Mouse (Mus musculus): ENCODE results near the gene Paqr9. TPM values are rescaled to one million over a fixed set of nuclear protein-coding genes. Genes with fewer than 3 reads are reported as not detected.

Gene Paqr9
- polyA plus RNA-seq, 1 experiment from 2014 or later, result 0.17 TPM

GRCm38 (mm10) chr9:95566394-95566793, 6.9 kb downstream of the Paqr9 start:
- Histone ChIP-seq H3K27ac (replicated peaks; ENCODE audit: low read depth, low read length) (no peak overlapping the region), H3K9ac (ENCODE audit: low read length) (no peak overlapping the region), H3K9me3 (ENCODE audit: control insufficient read depth, low read length) (no peaks in the 10 kb centered on the region), H3K27me3 (ENCODE audit: control insufficient read depth, insufficient read depth, low read length) (peaks cover 5% of the 10 kb centered on the region), H3K4me1 (ENCODE audit: control insufficient read depth, insufficient read depth, low read length) (no peaks in the 10 kb centered on the region), H3K4me3 (ENCODE audit: low read depth, low read length) (no peak overlapping the region), H3K36me3 (ENCODE audit: control insufficient read depth, insufficient read depth, low read length) (no peaks in the 10 kb centered on the region), H3K4me2 (ENCODE audit: low read depth, severe bottlenecking) (no peak overlapping the region)
- ATAC-seq (ENCODE audit: insufficient number of reproducible peaks, low FRiP score, low TSS enrichment, low read depth), result no peak
- WGBS, result 87% methylated on average over 10 of the region's 10 CpGs
- no peak for DNase-seq (ENCODE audit: low spot score)

GRCm38 (mm10) chr9:95566931-95567330, 7.5 kb downstream of the Paqr9 start:
- Histone ChIP-seq H3K36me3 (ENCODE audit: control insufficient read depth, insufficient read depth, low read length) (no peaks in the 10 kb centered on the region), H3K27me3 (ENCODE audit: control insufficient read depth, insufficient read depth, low read length) (peaks cover 2% of the 10 kb centered on the region; the same call in 1 of the 2 replicates), H3K27ac (replicated peaks; ENCODE audit: low read depth, low read length) (no peak overlapping the region), H3K4me3 (ENCODE audit: low read depth, low read length) (no peak overlapping the region), H3K4me2 (ENCODE audit: low read depth, severe bottlenecking) (no peak overlapping the region), H3K9ac (ENCODE audit: low read length) (no peak overlapping the region), H3K9me3 (ENCODE audit: control insufficient read depth, low read length) (no peaks in the 10 kb centered on the region), H3K4me1 (ENCODE audit: control insufficient read depth, insufficient read depth, low read length) (no peaks in the 10 kb centered on the region)
- ATAC-seq (ENCODE audit: insufficient number of reproducible peaks, low FRiP score, low TSS enrichment, low read depth), result no peak
- no peak for DNase-seq (ENCODE audit: low spot score)
- whole genome bisulfite sequencing, result 63% methylated on average over 5 of the region's 5 CpGs

GRCm38 (mm10) chr9:95569249-95569648, 9.8 kb downstream of the Paqr9 start:
- WGBS, result 93% methylated on average over 5 of the region's 5 CpGs
- ATAC-seq (ENCODE audit: insufficient number of reproducible peaks, low FRiP score, low TSS enrichment, low read depth), result no peak

GRCm38 (mm10) chr9:95569966-95570365, 10.5 kb downstream of the Paqr9 start:
- ATAC-seq (ENCODE audit: insufficient number of reproducible peaks, low FRiP score, low TSS enrichment, low read depth), result no peak

More at GRCm38 (mm10) chr9:95569249-95569648, 9.8 kb downstream of the Paqr9 start:
- no peak for DNase-seq (ENCODE audit: low spot score)
- H3K27me3 ChIP-seq (ENCODE audit: control insufficient read depth, insufficient read depth, low read length), result no peaks in the 10 kb centered on the region
- H3K9ac ChIP-seq (ENCODE audit: low read length), result no peak overlapping the region
- no peak overlapping the region for H3K4me3 ChIP-seq (ENCODE audit: low read depth, low read length)
- no peak overlapping the region for H3K27ac ChIP-seq (replicated peaks; ENCODE audit: low read depth, low read length)
- H3K36me3 ChIP-seq (ENCODE audit: control insufficient read depth, insufficient read depth, low read length), result no peaks in the 10 kb centered on the region
- H3K9me3 ChIP-seq (ENCODE audit: control insufficient read depth, low read length), result no peaks in the 10 kb centered on the region
- H3K4me1 ChIP-seq (ENCODE audit: control insufficient read depth, insufficient read depth, low read length), result no peaks in the 10 kb centered on the region
- H3K4me2 ChIP-seq (ENCODE audit: low read depth, severe bottlenecking), result no peak overlapping the region

GRCm38 (mm10) chr9:95570604-95571003, 11.1 kb downstream of the Paqr9 start:
- no peaks in the 10 kb centered on the region for H3K9me3 ChIP-seq (ENCODE audit: control insufficient read depth, low read length)
- no peaks in the 10 kb centered on the region for H3K4me1 ChIP-seq (ENCODE audit: control insufficient read depth, insufficient read depth, low read length)
- no peak overlapping the region for H3K4me2 ChIP-seq (ENCODE audit: low read depth, severe bottlenecking)
- no peak overlapping the region for H3K27ac ChIP-seq (replicated peaks; ENCODE audit: low read depth, low read length)
- H3K36me3 ChIP-seq (ENCODE audit: control insufficient read depth, insufficient read depth, low read length), result no peaks in the 10 kb centered on the region
- H3K9ac ChIP-seq (ENCODE audit: low read length), result no peak overlapping the region
- no peak overlapping the region for H3K4me3 ChIP-seq (ENCODE audit: low read depth, low read length)
- ATAC-seq (ENCODE audit: insufficient number of reproducible peaks, low FRiP score, low TSS enrichment, low read depth) (no peak), DNase-seq (ENCODE audit: low spot score) (no peak)
- H3K27me3 ChIP-seq (ENCODE audit: control insufficient read depth, insufficient read depth, low read length), result no peaks in the 10 kb centered on the region
- WGBS, result 92% methylated on average over 4 of the region's 4 CpGs

More at GRCm38 (mm10) chr9:95569966-95570365, 10.5 kb downstream of the Paqr9 start:
- Histone ChIP-seq H3K4me3 (ENCODE audit: low read depth, low read length) (no peak overlapping the region), H3K9me3 (ENCODE audit: control insufficient read depth, low read length) (no peaks in the 10 kb centered on the region), H3K9ac (ENCODE audit: low read length) (no peak overlapping the region), H3K36me3 (ENCODE audit: control insufficient read depth, insufficient read depth, low read length) (no peaks in the 10 kb centered on the region), H3K27ac (replicated peaks; ENCODE audit: low read depth, low read length) (no peak overlapping the region), H3K4me1 (ENCODE audit: control insufficient read depth, insufficient read depth, low read length) (no peaks in the 10 kb centered on the region), H3K4me2 (ENCODE audit: low read depth, severe bottlenecking) (no peak overlapping the region), H3K27me3 (ENCODE audit: control insufficient read depth, insufficient read depth, low read length) (no peaks in the 10 kb centered on the region)
- no peak for DNase-seq (ENCODE audit: low spot score)
- 93% methylated on average over 5 of the region's 5 CpGs for WGBS

- ATAC-seq (ENCODE audit: insufficient number of reproducible peaks, low FRiP score, low TSS enrichment, low read depth) (no peak), DNase-seq (ENCODE audit: low spot score) (no peak)
- Histone ChIP-seq H3K4me3 (ENCODE audit: low read depth, low read length) (no peak overlapping the region), H3K36me3 (ENCODE audit: control insufficient read depth, insufficient read depth, low read length) (no peaks in the 10 kb centered on the region), H3K27me3 (ENCODE audit: control insufficient read depth, insufficient read depth, low read length) (no peaks in the 10 kb centered on the region), H3K9ac (ENCODE audit: low read length) (no peak overlapping the region), H3K4me2 (ENCODE audit: low read depth, severe bottlenecking) (no peak overlapping the region), H3K9me3 (ENCODE audit: control insufficient read depth, low read length) (no peaks in the 10 kb centered on the region), H3K27ac (replicated peaks; ENCODE audit: low read depth, low read length) (no peak overlapping the region), H3K4me1 (ENCODE audit: control insufficient read depth, insufficient read depth, low read length) (no peaks in the 10 kb centered on the region)
- 91% methylated on average over 4 of the region's 4 CpGs for WGBS
Observed at GRCm38 (mm10) chr9:95571494-95571893, 12.0 kb downstream of the Paqr9 start.

GRCm38 (mm10) chr9:95572558-95572957, 13.1 kb downstream of the Paqr9 start:
- Histone ChIP-seq H3K27ac (replicated peaks; ENCODE audit: low read depth, low read length) (no peak overlapping the region), H3K27me3 (ENCODE audit: control insufficient read depth, insufficient read depth, low read length) (no peaks in the 10 kb centered on the region), H3K4me1 (ENCODE audit: control insufficient read depth, insufficient read depth, low read length) (no peaks in the 10 kb centered on the region), H3K4me3 (ENCODE audit: low read depth, low read length) (no peak overlapping the region), H3K36me3 (ENCODE audit: control insufficient read depth, insufficient read depth, low read length) (no peaks in the 10 kb centered on the region), H3K4me2 (ENCODE audit: low read depth, severe bottlenecking) (no peak overlapping the region), H3K9ac (ENCODE audit: low read length) (no peak overlapping the region), H3K9me3 (ENCODE audit: control insufficient read depth, low read length) (no peaks in the 10 kb centered on the region)
- 82% methylated on average over 5 of the region's 5 CpGs for WGBS
- ATAC-seq (ENCODE audit: insufficient number of reproducible peaks, low FRiP score, low TSS enrichment, low read depth) (no peak), DNase-seq (ENCODE audit: low spot score) (no peak)

GRCm38 (mm10) chr9:95574116-95574515, 14.7 kb downstream of the Paqr9 start:
- H3K9me3 ChIP-seq (ENCODE audit: control insufficient read depth, low read length), result no peaks in the 10 kb centered on the region
- no peak for ATAC-seq (ENCODE audit: insufficient number of reproducible peaks, low FRiP score, low TSS enrichment, low read depth)
- no peak overlapping the region for H3K27ac ChIP-seq (replicated peaks; ENCODE audit: low read depth, low read length)
- no peaks in the 10 kb centered on the region for H3K4me1 ChIP-seq (ENCODE audit: control insufficient read depth, insufficient read depth, low read length)
- no peaks in the 10 kb centered on the region for H3K27me3 ChIP-seq (ENCODE audit: control insufficient read depth, insufficient read depth, low read length)
- H3K4me2 ChIP-seq (ENCODE audit: low read depth, severe bottlenecking), result no peak overlapping the region
- DNase-seq (ENCODE audit: low spot score), result no peak
- H3K9ac ChIP-seq (ENCODE audit: low read length), result no peak overlapping the region
- WGBS, result 87% methylated on average over 4 of the region's 4 CpGs
- no peaks in the 10 kb centered on the region for H3K36me3 ChIP-seq (ENCODE audit: control insufficient read depth, insufficient read depth, low read length)
- no peak overlapping the region for H3K4me3 ChIP-seq (ENCODE audit: low read depth, low read length)

GRCm38 (mm10) chr9:95577502-95577901, 18.0 kb downstream of the Paqr9 start:
- ATAC-seq (ENCODE audit: insufficient number of reproducible peaks, low FRiP score, low TSS enrichment, low read depth), result no peak; the same call in 1 of the 2 replicates
- WGBS, result 84% methylated on average over 6 of the region's 6 CpGs

More at GRCm38 (mm10) chr9:95577502-95577901, 18.0 kb downstream of the Paqr9 start:
- Histone ChIP-seq H3K9me3 (ENCODE audit: control insufficient read depth, low read length) (no peaks in the 10 kb centered on the region), H3K4me1 (ENCODE audit: control insufficient read depth, insufficient read depth, low read length) (no peaks in the 10 kb centered on the region), H3K4me2 (ENCODE audit: low read depth, severe bottlenecking) (no peak overlapping the region), H3K9ac (ENCODE audit: low read length) (no peak overlapping the region), H3K36me3 (ENCODE audit: control insufficient read depth, insufficient read depth, low read length) (no peaks in the 10 kb centered on the region), H3K27ac (replicated peaks; ENCODE audit: low read depth, low read length) (no peak overlapping the region), H3K4me3 (ENCODE audit: low read depth, low read length) (no peak overlapping the region), H3K27me3 (ENCODE audit: control insufficient read depth, insufficient read depth, low read length) (no peaks in the 10 kb centered on the region)
- no peak for DNase-seq (ENCODE audit: low spot score)

All from limb, embryonic 11.5 days (tissue).